Mouse (Mus musculus) liver, embryonic 11.5 days (tissue): ENCODE results near the gene Ncor1. TPM values are rescaled to one million over a fixed set of nuclear protein-coding genes. Genes with fewer than 3 reads are reported as not detected.
"Not testable (repeated sequence)": the region's sequence is repeated elsewhere in the genome, so short reads cannot be mapped to it uniquely, and the experiment has no call there.

Experiments used
- ATAC-seq: fragments of 200-750 bp; cut with Nextera tagmentation; replicated peaks from 2 replicates; pipeline ENCODE4 v1.8.0; 2017; ENCODE audit warnings: moderate number of reproducible peaks, mild to moderate bottlenecking, moderate TSS enrichment, moderate library complexity; ENCODE audit not compliant: low FRiP score
- DNase-seq: peaks from one replicate; pipeline ENCODE4 v3.0.0-alpha.2; 2017; ENCODE audit warnings: low spot score
- H3K27ac ChIP-seq: fragments of 300-500 bp; sonication (generic); 2 replicates; pipeline ENCODE4 v1.5.1; 2014; ENCODE audit warnings: mild to moderate bottlenecking, low read depth, low read length, control low read depth
- H3K27me3 ChIP-seq: fragments of 300-500 bp; sonication (generic); replicated peaks from 2 replicates; pipeline ENCODE4 v1.6.1; 2014; ENCODE audit warnings: low read length, mixed read lengths; ENCODE audit not compliant: control insufficient read depth, insufficient read depth
- H3K36me3 ChIP-seq: fragments of 300-500 bp; sonication (generic); 2 replicates; pipeline ENCODE4 v1.6.1; 2014; ENCODE audit warnings: mild to moderate bottlenecking, low read length, moderate library complexity, mixed read lengths; ENCODE audit not compliant: control insufficient read depth, insufficient read depth
- H3K4me1 ChIP-seq: fragments of 300-500 bp; sonication (generic); replicated peaks from 2 replicates; pipeline ENCODE4 v1.6.1; 2014; ENCODE audit warnings: low read length, mixed read lengths; ENCODE audit not compliant: control insufficient read depth, insufficient read depth
- H3K4me2 ChIP-seq: fragments of 300-500 bp; sonication (generic); 2 replicates; pipeline ENCODE4 v1.6.1; 2014; ENCODE audit warnings: mild to moderate bottlenecking, control low read depth, moderate library complexity
- H3K4me3 ChIP-seq: fragments of 300-500 bp; sonication (generic); 2 replicates; pipeline ENCODE4 v1.5.1; 2014; ENCODE audit warnings: low read depth, low read length, control low read depth
- H3K9ac ChIP-seq: fragments of 300-500 bp; sonication (generic); 2 replicates; pipeline ENCODE4 v1.6.1; 2014; ENCODE audit warnings: low read depth, low read length, control low read depth
- H3K9me3 ChIP-seq: fragments of 300-500 bp; sonication (generic); 2 replicates; pipeline ENCODE4 v1.6.1; 2016; ENCODE audit warnings: low read length, inconsistent platforms, mixed read lengths; ENCODE audit not compliant: control insufficient read depth
- WGBS: fragments of 180-500 bp; shearing (Covaris S2); extraction: QIAGEN DNeasy Blood & Tissue Kit; methylation state at CpG from one replicate; pipeline ENCODE4 v1.1.7; 2014; 5-methylcytosine and 5-hydroxymethylcytosine counted together
- polyA plus RNA-seq: library from polyadenylated mRNA; unstranded; fragments of >200 nt; fragmentation: Nextera tagmentation; extraction: Ambion mirVana; gene quantifications from 2 replicates; pipeline ENCODE4 v1.2.1, GENCODE M21; 2014

Gene Ncor1
- polyA plus RNA-seq, 1 experiment from 2014 or later = 144 TPM

DNA sequence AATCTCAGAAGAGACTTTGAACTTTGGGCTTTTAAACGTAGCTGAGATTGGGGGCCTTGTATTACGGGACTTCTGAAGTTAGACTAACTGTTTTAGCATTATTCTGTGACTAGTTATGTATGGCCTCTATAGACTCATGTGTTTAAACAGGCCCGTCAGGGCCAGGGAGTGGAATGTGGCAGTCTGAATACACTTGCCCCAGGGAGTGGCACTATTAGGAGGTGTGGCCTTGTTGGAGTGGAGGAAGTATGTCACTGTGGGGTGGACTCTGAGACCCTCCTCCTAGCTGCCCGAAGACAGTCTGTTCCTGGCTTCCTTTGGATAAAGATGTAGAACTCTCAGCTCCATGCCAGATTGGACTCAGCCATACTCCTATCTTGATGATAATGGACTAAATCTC, 43.3 kb downstream of the Ncor1 start:
- ATAC-seq (no peak), DNase-seq (no peak)
- Histone ChIP-seq H3K9me3 (no peaks in the 10 kb centered on the region), H3K36me3 (peaks cover 21% of the 10 kb centered on the region; the same call in 1 of the 2 replicates), H3K27ac (no peak overlapping the region), H3K4me3 (no peak overlapping the region), H3K4me2 (no peak overlapping the region), H3K4me1 (no peaks in the 10 kb centered on the region), H3K9ac (no peak overlapping the region), H3K27me3 (no peaks in the 10 kb centered on the region)
- WGBS = 93% methylated on average over 4 of the region's 4 CpGs

DNA sequence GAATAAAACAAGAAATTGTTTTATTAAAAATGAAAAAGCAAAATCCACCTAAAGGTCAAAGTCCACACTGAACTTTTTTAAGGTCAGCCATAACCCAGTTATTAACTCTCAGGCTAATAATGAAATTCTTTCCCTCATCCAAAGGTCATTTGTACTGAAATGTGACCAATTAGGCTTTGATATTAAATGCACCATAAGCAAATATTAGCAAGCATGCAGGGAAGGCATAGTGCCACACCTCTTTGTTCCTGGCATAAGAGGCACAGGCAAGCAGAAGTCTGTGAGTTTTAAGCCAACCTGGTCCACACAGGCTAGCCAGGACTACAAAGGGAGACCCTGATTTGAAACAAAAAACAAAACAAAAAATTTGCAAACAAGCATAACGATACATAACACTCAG, 48.7 kb downstream of the Ncor1 start:
- no peak for DNase-seq
- no peak overlapping the region for H3K4me3 ChIP-seq
- no peak for ATAC-seq
- no peaks in the 10 kb centered on the region for H3K4me1 ChIP-seq
- peaks cover 15% of the 10 kb centered on the region for H3K36me3 ChIP-seq
- no peaks in the 10 kb centered on the region for H3K27me3 ChIP-seq
- no peak overlapping the region for H3K27ac ChIP-seq
- WGBS = 93% methylated on average over 1 of the region's 1 CpGs
- H3K9me3 ChIP-seq = no peaks in the 10 kb centered on the region
- no peak overlapping the region for H3K4me2 ChIP-seq
- H3K9ac ChIP-seq = no peak overlapping the region

GRCm38 (mm10) chr11:62408848-62409247, 49.5 kb downstream of the Ncor1 start:
- Histone ChIP-seq H3K4me2 (no peak overlapping the region), H3K27me3 (no peaks in the 10 kb centered on the region), H3K27ac (no peak overlapping the region), H3K4me1 (no peaks in the 10 kb centered on the region), H3K36me3 (peaks cover 10% of the 10 kb centered on the region), H3K4me3 (no peak overlapping the region), H3K9me3 (no peaks in the 10 kb centered on the region), H3K9ac (no peak overlapping the region)
- 94% methylated on average over 2 of the region's 2 CpGs for WGBS
- DNase-seq (no peak), ATAC-seq (no peak)

- H3K4me2 ChIP-seq = no peak overlapping the region
- no peak overlapping the region for H3K27ac ChIP-seq
- no peaks in the 10 kb centered on the region for H3K4me1 ChIP-seq
- H3K9me3 ChIP-seq = no peaks in the 10 kb centered on the region
- no peaks in the 10 kb centered on the region for H3K27me3 ChIP-seq
- H3K36me3 ChIP-seq = peaks cover 21% of the 10 kb centered on the region
- H3K4me3 ChIP-seq = no peak overlapping the region
- DNase-seq (no peak), ATAC-seq (no peak)
- no peak overlapping the region for H3K9ac ChIP-seq
- WGBS = 91% methylated on average over 2 of the region's 2 CpGs
Observed at GRCm38 (mm10) chr11:62396405-62396804, 61.9 kb downstream of the Ncor1 start.

GRCm38 (mm10) chr11:62388331-62388679, 70.0 kb downstream of the Ncor1 start:
- 97% methylated on average over 3 of the region's 3 CpGs for WGBS
- ATAC-seq = no peak
- Histone ChIP-seq H3K9ac (no peak overlapping the region), H3K36me3 (peaks cover 17% of the 10 kb centered on the region), H3K27me3 (no peaks in the 10 kb centered on the region), H3K4me2 (no peak overlapping the region), H3K4me1 (no peaks in the 10 kb centered on the region), H3K27ac (no peak overlapping the region), H3K4me3 (no peak overlapping the region), H3K9me3 (no peaks in the 10 kb centered on the region)
- DNase-seq = no peak

DNA sequence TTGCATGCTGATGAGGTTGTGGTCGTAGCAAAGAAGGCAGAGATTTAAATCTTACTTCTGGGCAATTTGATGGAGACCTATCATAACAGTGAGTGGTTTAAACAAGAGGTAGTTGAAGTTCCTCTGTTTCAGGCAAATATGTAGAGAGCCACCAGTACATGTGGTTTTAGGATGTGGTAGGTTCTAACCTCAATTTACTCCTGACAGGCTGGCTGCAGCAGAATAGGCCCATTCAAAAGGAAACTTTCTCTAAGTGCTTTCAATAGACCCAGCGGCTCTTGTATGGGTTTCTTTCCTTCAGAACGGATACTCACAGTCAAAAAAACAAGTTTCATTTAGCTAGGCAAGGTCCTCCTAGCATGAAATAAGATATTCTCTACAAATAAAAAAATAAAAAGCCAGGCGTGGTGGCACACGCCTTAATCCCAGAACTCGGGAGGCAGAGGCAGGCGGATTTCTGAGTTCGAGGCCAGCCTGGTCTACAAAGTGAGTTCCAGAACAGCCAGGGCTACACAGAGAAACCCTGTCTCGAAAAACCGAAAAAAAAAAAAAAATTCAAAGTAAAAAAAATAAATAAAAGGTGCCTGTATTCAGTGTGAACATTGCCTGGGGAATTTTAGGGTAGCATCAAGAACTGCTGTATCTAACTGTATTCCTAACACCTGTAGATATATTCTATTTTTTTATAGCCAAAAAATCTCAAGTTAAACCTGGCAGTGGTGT, 70.6 kb downstream of the Ncor1 start:
- Histone ChIP-seq H3K9me3 (no peaks in the 10 kb centered on the region), H3K9ac (no peak overlapping the region), H3K27ac (no peak overlapping the region), H3K27me3 (no peaks in the 10 kb centered on the region), H3K4me2 (no peak overlapping the region), H3K4me3 (no peak overlapping the region), H3K36me3 (peaks cover 19% of the 10 kb centered on the region), H3K4me1 (no peaks in the 10 kb centered on the region)
- ATAC-seq (no peak), DNase-seq (no peak)
- WGBS = 92% methylated on average over 10 of the region's 10 CpGs

DNA sequence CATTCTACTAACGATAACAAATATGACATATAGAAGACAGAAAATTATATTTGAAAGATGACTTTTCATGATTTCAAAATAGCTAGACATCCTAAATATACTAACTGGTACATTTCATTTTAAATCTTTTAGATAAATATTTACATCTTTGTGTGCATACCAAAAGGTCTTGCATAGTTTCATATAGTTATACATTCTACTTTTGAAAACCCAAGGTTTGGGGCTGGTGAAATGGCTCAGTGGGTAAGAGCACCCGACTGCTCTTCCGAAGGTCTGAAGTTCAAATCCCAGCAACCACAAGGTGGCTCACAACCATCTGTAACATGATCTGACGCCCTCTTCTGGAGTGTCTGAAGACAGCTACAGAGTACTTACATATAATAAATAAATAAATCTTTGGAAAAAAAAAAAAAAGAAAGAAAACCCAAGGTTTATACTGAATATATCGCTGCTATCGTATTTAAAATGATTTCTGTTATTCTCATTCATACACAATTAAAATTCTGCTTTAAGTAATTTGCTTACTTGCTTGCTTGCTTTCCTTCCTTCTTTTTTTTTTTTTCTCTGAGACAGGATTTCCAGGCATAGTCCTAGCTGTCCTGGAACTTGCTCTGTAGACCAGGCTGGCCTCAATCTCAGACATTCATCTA, 81.0 kb downstream of the Ncor1 start:
- H3K9me3 ChIP-seq, H3K27ac ChIP-seq, DNase-seq, H3K4me2 ChIP-seq, H3K27me3 ChIP-seq, H3K9ac ChIP-seq, H3K4me1 ChIP-seq, H3K4me3 ChIP-seq, ATAC-seq: not testable (repeated sequence)
- peaks cover 20% of the 10 kb centered on the region; the same call in 1 of the 2 replicates for H3K36me3 ChIP-seq
- 84% methylated on average over 6 of the region's 6 CpGs for WGBS

- Histone ChIP-seq H3K27me3 (no peaks in the 10 kb centered on the region), H3K27ac (no peak overlapping the region), H3K36me3 (peaks cover 22% of the 10 kb centered on the region), H3K4me1 (no peaks in the 10 kb centered on the region), H3K9me3 (no peaks in the 10 kb centered on the region), H3K9ac (no peak overlapping the region), H3K4me2 (no peak overlapping the region), H3K4me3 (no peak overlapping the region)
- DNase-seq = no peak
- 90% methylated on average over 2 of the region's 2 CpGs for WGBS
- ATAC-seq = no peak
Observed at GRCm38 (mm10) chr11:62371776-62372175, 86.6 kb downstream of the Ncor1 start.

DNA sequence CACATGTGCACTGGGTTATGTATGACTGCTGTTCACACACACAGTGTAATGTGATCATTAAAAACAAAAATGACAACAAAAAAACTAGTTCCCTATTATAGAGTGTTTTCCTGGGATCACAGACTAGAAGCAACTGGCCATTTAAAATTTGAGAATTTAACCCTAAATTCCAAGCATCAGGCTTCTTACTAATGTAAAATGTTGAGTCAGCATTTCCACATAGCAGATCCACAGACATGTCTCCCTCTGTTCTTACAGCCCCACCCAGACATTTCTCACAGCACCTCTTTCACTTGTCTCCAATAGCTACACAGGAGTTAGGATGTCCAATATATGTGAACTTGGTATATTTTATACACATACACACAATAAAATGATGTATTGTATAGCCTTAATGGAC, 88.4 kb downstream of the Ncor1 start:
- H3K9ac ChIP-seq = no peak overlapping the region
- no peaks in the 10 kb centered on the region for H3K4me1 ChIP-seq
- no peak overlapping the region for H3K4me3 ChIP-seq
- H3K9me3 ChIP-seq = no peaks in the 10 kb centered on the region
- no peak overlapping the region for H3K4me2 ChIP-seq
- no peaks in the 10 kb centered on the region for H3K27me3 ChIP-seq
- H3K27ac ChIP-seq = no peak overlapping the region
- DNase-seq (no peak), ATAC-seq (no peak)
- H3K36me3 ChIP-seq = peaks cover 29% of the 10 kb centered on the region
